Mouse (Mus musculus) G1E (cell line): Measurements from ENCODE around the gene Eps8. TPM values are rescaled to one million over a fixed set of nuclear protein-coding genes. Genes with fewer than 3 reads are reported as not detected.

ENCODE experiments used
- ATAC-seq: 2 replicates; pipeline ENCODE4 v1.8.0; 2016; ENCODE audit warnings: mild to moderate bottlenecking; ENCODE audit not compliant: insufficient number of reproducible peaks, poor library complexity, low FRiP score, severe bottlenecking; ENCODE audit errors: extremely low read depth
- DNase-seq: peaks from one replicate; pipeline ENCODE4 v3.0.0; 2012; ENCODE audit warnings: low spot score
- H3K27me3 ChIP-seq: 2 replicates; pipeline ENCODE4 v1.6.1; 2012; ENCODE audit warnings: mild to moderate bottlenecking, low read length, inconsistent platforms; ENCODE audit not compliant: insufficient read depth
- H3K36me3 ChIP-seq: replicated peaks from 2 replicates; pipeline ENCODE3; 2012; ENCODE audit warnings: mild to moderate bottlenecking, inconsistent platforms
- H3K4me1 ChIP-seq: 2 replicates; pipeline ENCODE4 v1.6.1; 2012; ENCODE audit warnings: low read depth, low read length, inconsistent platforms, mixed read lengths; ENCODE audit not compliant: insufficient read depth
- H3K4me3 ChIP-seq: 2 replicates; pipeline ENCODE4 v1.5.1; 2012; ENCODE audit warnings: low read depth, mild to moderate bottlenecking, inconsistent platforms, low read length, moderate library complexity, mixed read lengths
- H3K9me3 ChIP-seq: replicated peaks from 2 replicates; pipeline ENCODE4 v1.6.1; 2012; ENCODE audit warnings: inconsistent platforms
- CTCF ChIP-seq: IDR thresholded peaks from 2 replicates; pipeline ENCODE4 v1.5.1; 2012; ENCODE audit warnings: low read depth, low read length, inconsistent platforms, mixed read lengths
- GATA1 ChIP-seq: IDR thresholded peaks from 2 replicates; pipeline ENCODE4 v1.6.1; 2012; ENCODE audit warnings: borderline replicate concordance, low read length, inconsistent platforms, mixed read lengths
- GATA2 ChIP-seq: IDR thresholded peaks from 2 replicates; pipeline ENCODE4 v1.6.1; 2012; ENCODE audit warnings: low read depth, low read length, inconsistent platforms, borderline replicate concordance
- POLR2AphosphoS5 ChIP-seq: IDR thresholded peaks from 2 replicates; pipeline ENCODE4 v1.6.1; 2012; ENCODE audit warnings: low read depth, low read length, inconsistent platforms; ENCODE audit not compliant: insufficient replicate concordance
- TAL1 ChIP-seq: conservative IDR thresholded peaks from 2 replicates; pipeline ENCODE4 v1.6.1; 2012; ENCODE audit warnings: low read depth, low read length, inconsistent platforms, mixed read lengths
- polyA plus RNA-seq: library from polyadenylated mRNA; stranded (reverse); fragments of >175 nt; gene quantifications from 2 replicates; pipeline ENCODE4 v1.2.3, GENCODE M21; 2012
- total RNA-seq, 2 experiments: library from RNA; stranded (forward) in 1 of 2; stranded (reverse) in 1 of 2; fragments of 200-1000 nt in 1 of 2; fragments of >200 nt in 1 of 2; fragmentation: Nextera tagmentation in 1 of 2; gene quantifications; 2 replicates each; pipeline ENCODE4 v1.2.3; 2014 to 2017

Gene Eps8
- total and polyA plus RNA-seq, 3 experiments: 0.33 TPM; not detected in 2

DNA sequence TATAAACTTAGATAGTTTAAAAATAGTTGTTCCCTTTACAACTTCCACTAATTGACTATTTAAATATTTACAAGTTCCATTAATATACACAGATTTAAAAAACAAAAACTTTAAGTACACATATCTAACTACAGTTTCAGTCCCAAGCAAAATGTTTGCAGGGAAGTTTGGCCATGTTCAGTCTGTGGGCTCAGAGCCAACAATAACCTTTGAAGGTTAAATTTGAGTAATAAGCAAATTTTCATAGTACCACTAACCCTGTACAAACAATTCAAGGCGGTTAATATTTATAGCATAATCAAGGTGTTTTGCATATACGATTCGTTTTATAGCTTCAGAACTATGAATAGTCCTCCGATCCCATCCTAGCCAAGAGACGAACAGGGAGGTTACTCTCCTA lies 84.7 kb downstream of the Eps8 start:
- peaks cover 51% of the 10 kb centered on the region for H3K9me3 ChIP-seq
- H3K36me3 ChIP-seq: no peaks in the 10 kb centered on the region
- ATAC-seq (no peak), DNase-seq (no peak)
- no peak overlapping the region for H3K4me3 ChIP-seq
- H3K4me1 ChIP-seq: no peaks in the 10 kb centered on the region
- no peaks in the 10 kb centered on the region for H3K27me3 ChIP-seq
- TF ChIP-seq POLR2AphosphoS5 (no peak), CTCF (no peak), TAL1 (no peak), GATA2 (no peak), GATA1 (no peak)

DNA sequence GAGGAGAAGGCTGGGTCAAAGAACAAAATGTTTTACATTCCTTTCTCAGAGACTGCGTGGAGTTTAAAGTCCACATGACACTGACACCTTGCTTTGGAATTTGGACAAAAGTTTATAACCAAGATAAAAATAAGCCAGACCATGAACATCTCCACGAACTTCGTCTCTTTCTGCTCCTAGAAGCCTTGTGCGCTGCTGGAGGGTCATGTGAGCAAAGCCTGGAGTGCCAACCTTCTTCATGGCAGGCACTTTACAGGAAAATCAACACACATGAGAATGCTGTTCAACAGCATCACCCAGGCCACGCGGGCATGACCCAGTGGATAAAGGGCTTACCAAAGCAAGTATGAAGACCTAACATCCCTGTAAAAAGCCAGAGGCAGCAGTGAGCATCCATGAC lies 85.6 kb downstream of the Eps8 start:
- no peak for DNase-seq
- TF ChIP-seq GATA2 (no peak), TAL1 (no peak)
- Histone ChIP-seq H3K4me1 (no peaks in the 10 kb centered on the region), H3K27me3 (no peaks in the 10 kb centered on the region), H3K9me3 (peaks cover 52% of the 10 kb centered on the region), H3K36me3 (no peaks in the 10 kb centered on the region), H3K4me3 (no peak overlapping the region)
- ATAC-seq: no peak

DNA sequence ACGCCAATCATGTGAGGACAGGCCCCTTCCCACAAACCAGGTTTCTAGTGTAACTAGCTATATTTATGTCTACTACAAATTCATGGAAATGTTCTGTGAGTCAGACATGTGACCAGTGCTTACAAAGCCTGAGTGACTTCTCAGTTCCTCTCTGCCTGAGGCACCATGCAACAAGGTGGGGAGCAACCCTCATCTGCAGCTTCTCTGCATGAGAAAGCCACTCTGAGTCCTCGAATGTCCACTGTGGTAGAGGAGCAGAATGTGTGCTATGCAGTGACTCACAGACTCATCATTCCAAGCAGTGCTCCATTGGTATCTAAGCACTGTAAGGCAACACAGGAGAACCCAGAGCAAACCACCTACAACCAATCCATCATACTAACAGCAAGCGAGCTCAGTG lies 88.8 kb downstream of the Eps8 start:
- no peak for TF ChIP-seq POLR2AphosphoS5
- TF ChIP-seq GATA2: no peak
- no peak for TF ChIP-seq GATA1
- Histone ChIP-seq H3K27me3 (no peaks in the 10 kb centered on the region), H3K9me3 (peaks cover 63% of the 10 kb centered on the region), H3K4me3 (no peak overlapping the region), H3K36me3 (no peaks in the 10 kb centered on the region), H3K4me1 (no peaks in the 10 kb centered on the region)
- ATAC-seq (no peak), DNase-seq (no peak)

DNA sequence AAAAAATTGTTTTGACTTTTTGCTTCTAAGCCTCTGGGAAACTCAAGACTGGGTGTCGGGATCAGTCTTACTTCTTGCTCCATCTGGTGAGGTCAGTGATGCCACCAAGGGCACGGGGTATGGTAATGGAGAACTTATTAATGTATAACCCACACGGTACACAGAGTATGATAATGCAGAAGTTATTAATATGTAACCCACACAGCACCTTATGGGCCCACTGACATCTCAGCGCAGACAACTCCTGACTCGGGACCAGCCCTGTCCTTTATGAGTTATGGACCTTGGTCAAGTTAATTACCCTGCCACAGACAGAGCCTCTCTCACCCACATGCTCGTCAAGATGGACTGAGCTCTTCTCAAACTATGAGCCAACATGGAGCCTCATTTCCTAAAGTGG lies 89.2 kb downstream of the Eps8 start:
- no peak for TF ChIP-seq GATA1
- no peak for TF ChIP-seq CTCF
- TF ChIP-seq GATA2: no peak
- TF ChIP-seq TAL1: no peak
- no peak for TF ChIP-seq POLR2AphosphoS5
- no peak for ATAC-seq

DNA sequence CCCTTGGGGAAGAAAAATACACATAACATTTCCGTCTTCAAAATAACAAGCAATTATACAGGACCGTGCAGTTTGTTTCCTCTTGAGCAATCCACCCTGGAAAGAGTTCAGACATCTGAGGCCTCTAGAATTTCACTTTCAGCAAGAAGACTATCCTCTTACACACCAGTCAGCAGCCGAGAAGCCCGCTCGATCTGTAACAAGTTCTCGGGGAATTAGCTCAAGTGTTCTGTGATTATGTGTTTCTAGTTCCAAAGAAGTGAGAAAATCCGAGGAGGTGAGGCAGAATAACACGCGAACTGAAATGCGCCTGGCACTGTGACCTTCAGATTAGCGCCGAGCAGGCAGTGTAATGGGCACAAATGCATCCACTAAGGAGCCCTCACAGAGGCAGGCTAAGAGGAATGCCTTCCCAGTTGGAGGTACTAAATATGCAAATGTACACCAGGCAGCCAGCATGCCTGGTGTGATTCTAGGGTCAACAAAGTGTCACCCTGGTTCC lies 94.3 kb downstream of the Eps8 start:
- Histone ChIP-seq H3K9me3 (peaks cover 63% of the 10 kb centered on the region), H3K36me3 (no peaks in the 10 kb centered on the region), H3K4me3 (no peak overlapping the region), H3K27me3 (no peaks in the 10 kb centered on the region), H3K4me1 (no peaks in the 10 kb centered on the region)
- TF ChIP-seq GATA2: no peak
- no peak for TF ChIP-seq TAL1
- TF ChIP-seq CTCF: no peak
- TF ChIP-seq POLR2AphosphoS5: no peak
- TF ChIP-seq GATA1: no peak
- DNase-seq: no peak
- no peak for ATAC-seq

More for the DNA sequence above, 89.2 kb downstream of the Eps8 start:
- Histone ChIP-seq H3K36me3 (no peaks in the 10 kb centered on the region), H3K27me3 (no peaks in the 10 kb centered on the region), H3K4me3 (no peak overlapping the region), H3K4me1 (no peaks in the 10 kb centered on the region), H3K9me3 (peaks cover 62% of the 10 kb centered on the region)
- DNase-seq: no peak

DNA sequence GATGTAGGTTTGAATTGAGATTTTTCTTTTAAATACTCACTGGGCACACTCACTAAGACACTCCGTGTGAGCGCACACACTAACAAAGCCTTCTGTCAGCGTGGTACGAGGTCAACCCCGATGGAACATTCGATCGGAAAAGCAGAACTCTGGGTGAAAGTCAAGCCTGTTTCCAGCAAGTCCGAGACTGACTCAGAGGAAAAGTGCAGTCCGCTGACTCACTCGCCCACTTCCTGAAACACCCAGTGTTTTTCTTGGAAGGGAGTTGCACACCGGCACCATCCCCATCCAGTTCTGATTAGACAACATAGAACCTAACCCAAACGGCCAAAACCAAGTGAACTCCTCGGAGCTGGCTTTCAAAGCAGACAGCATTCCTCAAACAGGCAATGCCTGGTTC lies 95.8 kb downstream of the Eps8 start:
- no peak overlapping the region for H3K4me3 ChIP-seq
- ATAC-seq (no peak), DNase-seq (no peak)
- H3K9me3 ChIP-seq: peaks cover 60% of the 10 kb centered on the region
- H3K27me3 ChIP-seq: no peaks in the 10 kb centered on the region
- H3K36me3 ChIP-seq: no peaks in the 10 kb centered on the region
- H3K4me1 ChIP-seq: no peaks in the 10 kb centered on the region
- TF ChIP-seq GATA2 (no peak), TAL1 (no peak), CTCF (no peak), GATA1 (no peak), POLR2AphosphoS5 (no peak)

DNA sequence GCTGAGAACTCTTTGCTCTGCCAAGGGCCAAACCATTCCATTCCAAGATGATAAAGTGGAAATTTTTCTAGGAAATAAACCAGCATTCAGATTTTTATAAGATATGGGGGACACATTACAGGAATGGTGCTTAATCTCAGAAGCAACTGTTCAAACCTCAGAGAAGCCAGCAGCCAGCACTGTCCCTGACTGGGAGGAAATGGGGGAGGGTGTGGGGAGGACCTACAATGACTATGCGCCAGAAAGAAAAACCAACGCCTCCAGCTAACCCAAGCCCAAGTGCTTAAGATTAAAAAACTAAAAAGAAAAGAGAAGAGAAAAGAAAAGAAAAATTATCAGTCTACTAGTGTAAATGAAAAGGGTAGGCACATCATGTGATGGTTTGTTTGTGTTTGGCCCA lies 97.0 kb downstream of the Eps8 start:
- no peak overlapping the region for H3K4me3 ChIP-seq
- H3K4me1 ChIP-seq: no peaks in the 10 kb centered on the region
- DNase-seq (no peak), ATAC-seq (no peak)
- no peak for TF ChIP-seq GATA2
- no peak for TF ChIP-seq GATA1
- no peak for TF ChIP-seq CTCF
- no peak for TF ChIP-seq POLR2AphosphoS5
- no peak for TF ChIP-seq TAL1
- H3K27me3 ChIP-seq: no peaks in the 10 kb centered on the region
- no peaks in the 10 kb centered on the region for H3K36me3 ChIP-seq
- peaks cover 57% of the 10 kb centered on the region for H3K9me3 ChIP-seq
